Mouse (Mus musculus) small intestine, adult 2 months (tissue): ENCODE measurements around the gene Strada.

Experiments used
- CTCF ChIP-seq: fragments of 200-500 bp; IDR thresholded peaks from 2 replicates; pipeline ENCODE4 v1.5.1; 2012; ENCODE audit warnings: low read depth, mild to moderate bottlenecking, control low read depth, inconsistent platforms, low read length, moderate library complexity, mixed read lengths; ENCODE audit not compliant: insufficient replicate concordance, insufficient read length; ENCODE audit errors: extremely low read depth
- POLR2A ChIP-seq: fragments of 200-500 bp; IDR thresholded peaks from 2 replicates; pipeline ENCODE4 v1.6.1; 2012; ENCODE audit warnings: low read depth, mild to moderate bottlenecking, control low read depth, inconsistent platforms, low read length, moderate library complexity

- TF ChIP-seq POLR2A = no peak
- 0 out of 2 replicates have a peak, but pooled peaks have one; percentile 6 for TF ChIP-seq CTCF
These were observed 9.2 kb downstream of the Strada start for GRCm38 (mm10) chr11:106192657-106193370.
